Mouse (Mus musculus): Measurements from ENCODE around the gene Pbx1. TPM values are rescaled to one million over a fixed set of nuclear protein-coding genes. Genes with fewer than 3 reads are reported as not detected.

The Pbx1 gene
- polyA plus RNA-seq, 1 experiment from 2014 or later = 73.7 TPM

DNA sequence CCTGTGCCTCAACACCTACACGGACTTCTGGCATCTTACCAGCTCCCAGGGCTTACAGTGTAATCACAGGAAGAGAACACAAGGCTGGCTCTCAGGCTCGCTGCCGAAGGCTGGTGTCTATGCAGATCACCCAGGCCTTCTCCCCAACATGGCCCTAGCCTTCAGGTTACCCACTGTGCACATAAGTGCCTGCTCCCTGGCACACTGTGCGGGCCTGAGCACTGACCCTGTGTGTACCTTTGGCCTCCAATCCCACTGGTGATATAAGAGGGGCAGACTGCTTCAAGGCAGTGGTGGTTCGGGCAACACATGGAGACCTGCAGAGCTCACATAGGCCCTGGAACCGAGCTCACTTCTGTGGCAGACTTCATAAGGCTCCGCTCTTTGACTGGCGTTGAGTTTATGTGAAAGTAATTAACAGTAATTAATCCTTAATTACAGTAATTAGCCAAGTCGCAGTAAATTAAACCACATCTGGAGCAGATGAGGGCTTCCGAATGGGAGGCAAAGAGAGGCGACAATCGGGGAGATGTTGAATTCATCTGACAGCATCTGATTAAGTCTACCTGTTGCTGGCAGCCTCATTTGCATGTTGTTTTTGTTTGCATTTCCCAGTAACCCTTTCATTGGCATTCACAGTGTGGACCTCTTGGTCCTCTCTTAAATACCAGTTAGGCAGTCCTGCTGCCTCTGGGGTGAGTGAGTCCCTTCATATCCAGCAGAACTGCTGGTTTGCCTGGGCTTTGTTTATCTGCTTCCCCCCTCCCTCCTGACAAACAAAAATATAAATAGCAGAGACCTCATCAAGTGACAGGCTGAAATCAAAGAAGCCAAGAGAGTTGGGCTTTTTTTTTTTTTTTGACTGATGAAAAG lies 163.1 kb downstream of the Pbx1 start:
- ATAC-seq (ENCODE audit: low FRiP score, low read depth) = peak; percentile 42

DNA sequence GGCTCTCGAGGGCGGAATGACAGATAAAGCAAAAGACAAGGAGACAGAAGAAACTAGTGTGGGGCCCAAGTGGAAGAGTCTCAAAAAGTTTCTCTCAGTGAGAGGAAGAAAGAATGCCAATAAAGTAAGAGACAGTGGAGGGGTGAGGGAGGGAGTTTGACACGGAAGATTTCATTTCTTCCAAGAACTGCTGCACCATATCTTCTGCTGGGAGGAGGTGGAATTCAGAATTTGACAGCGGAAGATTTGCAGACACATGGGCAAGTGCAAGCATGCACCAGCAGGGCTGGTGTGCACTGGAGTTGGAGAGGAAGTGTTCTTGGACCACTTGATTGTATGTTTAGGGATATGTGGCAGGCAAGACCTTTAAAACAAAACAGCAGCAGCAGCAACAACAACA lies 163.8 kb downstream of the Pbx1 start:
- Histone ChIP-seq H3K27me3 (no peaks in the 10 kb centered on the region), H3K27ac (replicated peaks) (no peak overlapping the region), H3K4me3 (no peak overlapping the region), H3K9ac (replicated peaks) (no peak overlapping the region), H3K9me3 (no peaks in the 10 kb centered on the region), H3K4me2 (replicated peaks) (no peak overlapping the region), H3K4me1 (peaks cover 31% of the 10 kb centered on the region), H3K36me3 (no peaks in the 10 kb centered on the region)
- WGBS = 95% methylated on average over 4 of the region's 4 CpGs
- ATAC-seq (ENCODE audit: low FRiP score, low read depth) = no peak

More for the DNA sequence above, 163.1 kb downstream of the Pbx1 start:
- no peak overlapping the region for H3K9ac ChIP-seq (replicated peaks)
- WGBS = 71% methylated on average over 12 of the region's 12 CpGs
- no peak overlapping the region for H3K4me2 ChIP-seq (replicated peaks)
- no peaks in the 10 kb centered on the region for H3K36me3 ChIP-seq
- H3K27me3 ChIP-seq = no peaks in the 10 kb centered on the region
- H3K27ac ChIP-seq (replicated peaks) = no peak overlapping the region
- no peak overlapping the region for H3K4me3 ChIP-seq
- H3K9me3 ChIP-seq = no peaks in the 10 kb centered on the region
- peaks cover 31% of the 10 kb centered on the region for H3K4me1 ChIP-seq

DNA sequence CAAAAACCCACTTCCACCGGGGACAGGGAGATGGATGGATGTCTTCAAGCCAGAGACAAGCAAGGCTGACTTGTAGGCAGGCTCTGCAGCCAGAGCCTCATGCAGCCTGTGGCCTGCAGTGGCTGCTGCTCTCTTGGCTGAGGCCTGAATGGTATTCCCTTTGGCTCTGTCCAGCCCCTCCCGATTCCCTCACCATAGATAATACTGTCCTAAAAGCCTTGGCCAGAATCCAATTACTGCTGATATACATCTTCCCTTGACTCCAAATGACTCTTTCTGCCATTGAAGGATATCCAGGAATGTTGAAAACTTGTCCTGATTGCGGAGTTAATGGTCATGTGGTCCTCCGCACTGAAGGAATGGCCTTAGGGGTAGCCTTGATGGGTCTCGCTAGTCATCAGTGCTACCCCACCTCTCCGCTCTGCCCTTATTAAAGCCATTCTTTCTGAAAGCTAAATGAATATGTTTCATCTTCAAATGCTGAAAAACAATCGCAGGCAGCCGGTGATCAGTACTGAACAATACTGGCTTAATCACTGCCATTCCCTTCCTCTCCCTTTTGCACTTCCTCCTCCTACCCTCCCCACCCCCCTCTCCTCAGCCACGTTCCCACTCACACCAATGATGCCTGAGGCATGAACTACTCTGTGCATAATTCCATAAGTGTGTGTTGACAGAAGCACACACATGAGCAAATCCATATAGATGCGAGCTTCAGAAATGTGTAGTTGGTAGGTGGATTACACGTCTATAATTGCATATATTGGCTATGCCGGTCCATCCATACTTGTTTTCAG lies 166.3 kb downstream of the Pbx1 start:
- 84% methylated on average over 12 of the region's 12 CpGs for WGBS
- Histone ChIP-seq H3K4me3 (no peak overlapping the region), H3K4me1 (peaks cover 36% of the 10 kb centered on the region), H3K4me2 (replicated peaks) (no peak overlapping the region), H3K36me3 (no peaks in the 10 kb centered on the region), H3K27me3 (no peaks in the 10 kb centered on the region), H3K27ac (replicated peaks) (peak overlapping the region; percentile 58), H3K9ac (replicated peaks) (no peak overlapping the region), H3K9me3 (no peaks in the 10 kb centered on the region)
- ATAC-seq (ENCODE audit: low FRiP score, low read depth) = 0 out of 2 replicates have a peak, but pooled peaks have one; percentile 50

DNA sequence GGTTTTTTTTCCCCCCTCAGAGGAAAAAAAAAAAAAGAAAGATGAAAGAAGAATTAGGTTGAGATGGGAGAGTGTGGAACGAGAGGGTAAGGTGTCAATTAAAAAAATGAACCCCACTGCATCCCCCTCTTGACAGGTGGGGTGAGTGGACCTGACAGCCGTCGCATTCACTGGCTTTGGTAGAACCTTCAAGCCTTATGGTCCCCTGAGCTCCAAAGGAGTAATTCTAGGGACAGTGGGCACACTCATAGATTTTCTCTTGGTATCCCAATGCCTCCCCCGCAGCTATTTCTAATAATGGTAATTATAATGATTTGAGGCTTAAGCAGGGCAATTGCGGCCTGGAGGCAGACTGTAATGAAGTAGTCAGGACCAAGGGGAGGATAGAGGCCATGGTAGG lies 167.0 kb downstream of the Pbx1 start:
- WGBS = 87% methylated on average over 5 of the region's 5 CpGs
- Histone ChIP-seq H3K9me3 (no peaks in the 10 kb centered on the region), H3K27ac (replicated peaks) (peak overlapping the region; percentile 58), H3K36me3 (no peaks in the 10 kb centered on the region), H3K4me2 (replicated peaks) (no peak overlapping the region), H3K4me3 (no peak overlapping the region), H3K27me3 (no peaks in the 10 kb centered on the region), H3K4me1 (peaks cover 36% of the 10 kb centered on the region), H3K9ac (replicated peaks) (no peak overlapping the region)
- peak; percentile 54; the same call in 1 of the 2 replicates for ATAC-seq (ENCODE audit: low FRiP score, low read depth)

DNA sequence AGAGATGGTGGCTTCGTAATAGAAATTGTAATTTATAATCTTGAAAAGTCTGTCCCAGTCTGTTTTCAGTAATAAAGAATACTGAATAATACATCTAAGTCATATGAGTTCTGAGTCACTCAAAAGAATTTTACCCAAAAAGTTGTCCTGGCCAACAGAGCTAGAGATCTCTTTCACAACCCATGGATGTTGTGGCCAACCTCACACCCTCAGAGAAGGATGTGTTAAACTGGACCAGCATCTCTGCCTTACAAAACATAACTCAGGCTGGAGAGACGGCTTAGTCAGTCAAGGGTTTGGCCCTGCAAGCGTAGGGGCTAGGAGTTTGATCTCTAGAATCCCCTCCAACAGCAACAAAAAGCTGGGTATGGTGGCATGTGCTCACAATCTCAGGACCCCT lies 171.7 kb downstream of the Pbx1 start:
- ATAC-seq (ENCODE audit: low FRiP score, low read depth) = no peak
- Histone ChIP-seq H3K27ac (replicated peaks) (no peak overlapping the region), H3K27me3 (no peaks in the 10 kb centered on the region), H3K36me3 (no peaks in the 10 kb centered on the region), H3K9me3 (no peaks in the 10 kb centered on the region), H3K4me2 (replicated peaks) (no peak overlapping the region), H3K9ac (replicated peaks) (no peak overlapping the region), H3K4me3 (no peak overlapping the region), H3K4me1 (peaks cover 10% of the 10 kb centered on the region)
- 86% methylated on average over 3 of the region's 3 CpGs for WGBS

DNA sequence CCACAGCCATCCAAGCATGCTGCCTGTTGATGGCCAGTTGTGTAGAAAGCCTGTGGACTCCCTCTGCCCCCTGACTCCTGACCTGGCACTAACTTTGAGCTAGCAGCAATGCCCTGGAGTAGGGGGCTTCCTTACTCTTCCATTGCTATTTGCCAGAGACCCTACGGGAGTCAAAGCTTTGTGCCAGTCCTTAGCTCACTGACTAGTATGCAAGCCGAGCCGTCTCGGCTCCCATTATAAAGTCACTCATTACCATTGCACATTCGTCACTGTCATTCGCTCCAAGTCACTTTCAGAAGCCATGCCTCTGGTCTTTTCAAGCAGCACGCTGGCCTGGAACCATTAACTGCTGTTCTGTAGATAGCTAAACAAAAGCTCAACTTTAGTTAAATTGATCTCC lies 173.2 kb downstream of the Pbx1 start:
- H3K4me2 ChIP-seq (replicated peaks) = no peak overlapping the region
- WGBS = 66% methylated on average over 7 of the region's 7 CpGs

DNA sequence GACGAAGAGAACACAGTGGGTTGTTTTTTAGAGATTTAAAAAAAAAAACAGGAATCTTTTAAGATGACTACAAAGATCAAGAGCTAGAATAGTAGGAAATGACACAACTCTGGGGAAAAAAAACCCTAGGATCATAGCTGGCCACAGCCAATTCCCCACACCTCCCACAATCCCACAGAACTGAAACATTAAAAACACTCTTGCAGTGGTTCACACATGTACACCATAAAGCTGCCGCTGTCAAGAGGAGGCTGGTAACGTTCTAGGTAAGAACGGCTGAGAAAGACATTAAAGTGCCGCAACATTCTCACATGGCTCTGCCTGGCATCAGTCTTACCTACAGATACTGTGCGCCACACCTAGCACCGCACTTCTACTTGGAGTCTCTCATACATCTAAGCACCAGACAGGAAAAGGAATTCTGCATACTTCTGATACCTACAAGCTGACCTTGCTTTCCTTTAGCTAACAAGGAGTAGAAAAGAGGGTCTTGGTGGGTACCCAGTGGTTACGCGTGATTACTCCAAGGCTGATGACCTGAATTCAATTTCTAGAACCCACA lies 176.6 kb downstream of the Pbx1 start:
- Histone ChIP-seq H3K4me3 (no peak overlapping the region), H3K27me3 (no peaks in the 10 kb centered on the region), H3K9me3 (no peaks in the 10 kb centered on the region), H3K4me1 (0 out of 2 replicates have a peak, but pooled peaks cover 5% of the 10 kb centered on the region), H3K9ac (replicated peaks) (no peak overlapping the region), H3K36me3 (no peaks in the 10 kb centered on the region), H3K27ac (replicated peaks) (no peak overlapping the region), H3K4me2 (replicated peaks) (no peak overlapping the region)
- 96% methylated on average over 9 of the region's 9 CpGs for WGBS
- no peak for ATAC-seq (ENCODE audit: low FRiP score, low read depth)

More for the DNA sequence above, 173.2 kb downstream of the Pbx1 start:
- Histone ChIP-seq H3K4me3 (no peak overlapping the region), H3K9ac (replicated peaks) (no peak overlapping the region), H3K4me1 (peaks cover 6% of the 10 kb centered on the region; the same call in 1 of the 2 replicates), H3K27me3 (no peaks in the 10 kb centered on the region), H3K36me3 (no peaks in the 10 kb centered on the region), H3K9me3 (no peaks in the 10 kb centered on the region), H3K27ac (replicated peaks) (no peak overlapping the region)
- ATAC-seq (ENCODE audit: low FRiP score, low read depth) = no peak

DNA sequence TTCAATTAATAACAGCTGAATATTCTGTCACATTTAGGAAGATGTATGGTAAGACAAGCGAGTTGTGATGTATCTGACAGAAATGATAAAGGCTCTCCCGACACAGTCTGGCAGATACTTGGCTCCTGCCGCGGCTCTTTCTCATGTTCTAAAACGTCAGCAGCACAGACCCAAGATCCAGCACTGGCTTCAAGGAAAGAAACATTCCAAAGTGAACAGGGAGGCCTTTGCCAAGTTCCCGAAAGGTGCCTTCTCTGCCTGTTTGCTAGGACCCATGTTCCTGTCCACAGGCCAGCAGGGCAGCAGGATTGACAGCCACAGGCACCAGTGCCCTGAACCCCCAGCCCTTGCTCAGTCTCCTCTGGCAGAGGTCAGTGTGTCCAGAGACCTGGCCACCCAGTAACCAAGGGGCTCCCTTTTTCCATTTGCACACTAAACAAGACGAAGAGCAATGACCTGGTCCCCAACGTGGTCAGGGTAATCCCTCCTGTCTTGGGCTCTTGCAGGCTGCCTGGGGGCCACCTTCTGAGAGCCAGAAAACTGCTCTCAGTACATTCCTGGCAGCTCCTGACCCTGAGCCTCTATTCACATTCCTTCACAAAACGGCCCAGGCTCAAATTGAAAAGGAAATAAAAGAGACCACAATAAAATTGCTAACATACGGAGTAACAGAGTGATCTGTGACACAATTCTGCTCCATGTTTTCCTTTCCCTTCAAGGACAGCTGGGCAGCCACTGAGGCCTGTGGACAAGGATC lies 184.9 kb downstream of the Pbx1 start:
- no peak overlapping the region for H3K9ac ChIP-seq (replicated peaks)
- H3K4me3 ChIP-seq = no peak overlapping the region
- H3K36me3 ChIP-seq = no peaks in the 10 kb centered on the region
- WGBS = 61% methylated on average over 10 of the region's 10 CpGs
- H3K4me2 ChIP-seq (replicated peaks) = no peak overlapping the region
- H3K4me1 ChIP-seq = peaks cover 60% of the 10 kb centered on the region
- no peaks in the 10 kb centered on the region; the same call in 1 of the 2 replicates for H3K27me3 ChIP-seq
- no peak for ATAC-seq (ENCODE audit: low FRiP score, low read depth)
- H3K9me3 ChIP-seq = no peaks in the 10 kb centered on the region
- peak overlapping the region; percentile 49; the same call in 1 of the 2 replicates for H3K27ac ChIP-seq (replicated peaks)

DNA sequence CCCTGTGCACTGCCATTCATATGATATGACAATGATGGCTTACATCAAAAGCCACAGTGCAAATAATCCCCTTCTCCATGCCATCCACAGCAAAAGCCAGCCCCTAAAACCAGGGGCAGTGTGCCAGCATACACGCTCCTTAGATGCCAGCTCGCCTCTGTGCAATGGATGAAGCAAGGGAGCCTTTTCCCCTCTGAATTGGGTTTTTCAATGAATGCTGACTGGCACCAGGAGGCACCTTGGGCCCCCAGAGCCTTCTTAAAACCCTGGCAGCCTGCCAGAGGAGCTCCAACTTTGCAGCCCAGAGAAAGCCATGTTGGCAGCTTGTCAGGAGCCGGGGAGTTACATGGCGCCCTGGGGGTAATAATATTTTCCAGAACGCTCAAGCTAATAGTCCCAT lies 186.5 kb downstream of the Pbx1 start:
- Histone ChIP-seq H3K27me3 (no peaks in the 10 kb centered on the region; the same call in 1 of the 2 replicates), H3K4me3 (no peak overlapping the region), H3K9ac (replicated peaks) (no peak overlapping the region), H3K4me1 (peaks cover 76% of the 10 kb centered on the region), H3K9me3 (no peaks in the 10 kb centered on the region), H3K36me3 (no peaks in the 10 kb centered on the region), H3K27ac (replicated peaks) (peak overlapping the region; percentile 46; the same call in 1 of the 2 replicates), H3K4me2 (replicated peaks) (no peak overlapping the region)
- WGBS = 49% methylated on average over 5 of the region's 5 CpGs
- peak; percentile 80 for ATAC-seq (ENCODE audit: low FRiP score, low read depth)

DNA sequence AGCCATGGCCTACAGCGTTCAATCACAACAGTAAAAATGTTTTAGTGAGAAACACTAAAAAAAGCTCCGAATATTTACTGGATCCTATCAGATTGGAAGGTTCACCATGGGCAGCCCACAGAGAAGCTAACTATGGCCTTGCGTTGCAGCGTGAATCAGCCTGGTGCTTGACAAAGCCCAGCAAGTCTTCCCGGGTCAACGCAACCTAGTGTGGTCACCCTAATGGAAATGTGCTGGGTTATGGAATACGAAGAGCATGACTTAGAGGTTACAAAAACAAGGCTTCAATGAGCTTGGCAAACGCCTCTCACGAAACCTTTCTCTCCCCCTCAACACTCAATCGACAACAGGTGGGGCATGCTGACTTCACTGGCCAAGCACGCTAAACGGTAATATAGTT lies 188.3 kb downstream of the Pbx1 start:
- WGBS = 90% methylated on average over 12 of the region's 12 CpGs
- H3K36me3 ChIP-seq = no peaks in the 10 kb centered on the region
- H3K4me3 ChIP-seq = no peak overlapping the region
- ATAC-seq (ENCODE audit: low FRiP score, low read depth) = no peak
- H3K4me1 ChIP-seq = peaks cover 89% of the 10 kb centered on the region
- no peaks in the 10 kb centered on the region for H3K9me3 ChIP-seq
- no peaks in the 10 kb centered on the region; the same call in 1 of the 2 replicates for H3K27me3 ChIP-seq
- H3K9ac ChIP-seq (replicated peaks) = no peak overlapping the region
- no peak overlapping the region for H3K4me2 ChIP-seq (replicated peaks)
- H3K27ac ChIP-seq (replicated peaks) = no peak overlapping the region

DNA sequence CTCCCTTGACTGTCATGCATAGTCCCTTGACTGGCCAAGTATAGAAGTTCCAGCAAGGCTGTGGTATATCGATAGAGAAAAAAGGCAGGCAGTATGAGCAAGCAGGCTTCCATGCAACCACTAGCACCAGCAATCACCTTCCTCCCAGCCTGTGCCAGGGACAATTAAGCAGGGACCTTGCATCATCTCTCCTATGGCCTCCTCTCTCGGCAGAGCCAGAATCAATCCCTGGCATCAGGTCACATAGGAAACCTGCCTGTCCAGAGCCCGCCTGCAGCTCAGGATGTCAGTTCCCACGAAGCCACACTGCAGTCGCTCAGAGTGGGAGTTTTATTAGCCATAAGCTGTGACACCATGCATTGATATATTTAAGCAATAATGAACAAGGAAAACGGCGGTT lies 189.0 kb downstream of the Pbx1 start:
- 86% methylated on average over 7 of the region's 7 CpGs for WGBS
- no peak overlapping the region for H3K9ac ChIP-seq (replicated peaks)
- no peak for ATAC-seq (ENCODE audit: low FRiP score, low read depth)

More for the DNA sequence above, 189.0 kb downstream of the Pbx1 start:
- H3K4me1 ChIP-seq = peaks cover 86% of the 10 kb centered on the region
- H3K4me2 ChIP-seq (replicated peaks) = no peak overlapping the region
- no peaks in the 10 kb centered on the region; the same call in 1 of the 2 replicates for H3K27me3 ChIP-seq
- 0 out of 2 replicates have a peak overlapping the region, but pooled peaks have one; percentile 10 for H3K27ac ChIP-seq (replicated peaks)
- H3K36me3 ChIP-seq = no peaks in the 10 kb centered on the region
- no peak overlapping the region for H3K4me3 ChIP-seq
- no peaks in the 10 kb centered on the region for H3K9me3 ChIP-seq
